Mouse (Mus musculus): ENCODE measurements around the gene Enpp5.

The Enpp5 gene

DNA sequence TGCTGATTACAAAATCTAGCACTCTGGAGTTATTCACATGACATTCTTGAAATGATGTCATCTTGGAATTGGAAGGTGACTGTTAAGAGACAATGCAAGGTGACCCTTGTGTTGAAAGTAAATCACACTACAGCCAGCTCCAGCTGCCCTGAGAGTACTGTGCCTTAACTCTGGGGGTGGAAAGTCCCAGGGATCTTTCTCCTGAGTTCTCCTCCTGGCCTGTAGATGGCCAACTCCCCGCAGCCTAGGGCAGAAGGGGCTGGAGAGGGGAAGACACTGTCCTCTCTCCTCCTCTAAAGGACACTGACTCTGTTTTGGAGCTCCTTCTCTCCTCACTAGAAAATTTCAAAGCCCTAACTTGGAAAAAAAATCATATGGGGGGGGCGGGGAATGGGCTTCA lies 12.9 kb downstream of the Enpp5 start:
- no peak for DNase-seq (ENCODE audit: low spot score)

DNA sequence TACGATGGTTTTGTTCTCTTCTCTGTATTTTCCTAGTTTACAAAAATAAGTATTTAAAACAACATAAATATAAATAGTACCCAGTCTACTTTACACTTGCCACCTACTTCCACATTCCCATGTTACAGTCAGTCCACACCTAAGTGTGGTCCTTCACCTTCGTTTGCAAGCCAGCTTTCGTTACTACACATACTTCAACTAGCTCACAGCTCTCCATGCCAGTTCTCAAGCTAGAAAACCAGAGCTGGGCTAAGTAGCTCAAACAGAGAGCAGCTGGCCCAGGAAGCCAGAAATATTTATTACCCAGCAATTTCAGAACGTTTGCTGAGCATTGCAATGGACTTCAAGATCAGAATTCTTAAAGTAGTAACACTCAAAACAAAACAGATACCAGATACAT lies 21.9 kb downstream of the Enpp5 start:
- DNase-seq (ENCODE audit: low spot score): no peak

DNA sequence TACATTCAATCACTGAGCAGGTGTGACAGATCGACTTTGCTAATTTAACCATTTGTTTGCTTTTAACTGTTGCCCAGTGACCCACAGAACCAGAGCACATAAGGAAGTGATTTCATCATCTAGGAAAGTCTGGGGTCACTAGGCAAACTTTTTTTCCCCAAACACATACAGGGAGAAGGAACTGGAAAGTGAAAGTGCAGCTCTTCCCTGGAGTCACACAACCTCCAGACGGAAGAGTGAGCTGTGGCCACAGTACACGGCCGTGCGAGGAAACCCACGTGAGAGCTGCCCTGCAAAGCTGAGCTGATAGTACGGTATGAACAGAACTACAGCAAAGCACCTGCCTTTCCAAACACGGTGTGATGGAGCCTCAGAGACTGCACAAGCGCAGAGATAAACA lies 22.3 kb downstream of the Enpp5 start:
- no peak for DNase-seq (ENCODE audit: low spot score)

DNA sequence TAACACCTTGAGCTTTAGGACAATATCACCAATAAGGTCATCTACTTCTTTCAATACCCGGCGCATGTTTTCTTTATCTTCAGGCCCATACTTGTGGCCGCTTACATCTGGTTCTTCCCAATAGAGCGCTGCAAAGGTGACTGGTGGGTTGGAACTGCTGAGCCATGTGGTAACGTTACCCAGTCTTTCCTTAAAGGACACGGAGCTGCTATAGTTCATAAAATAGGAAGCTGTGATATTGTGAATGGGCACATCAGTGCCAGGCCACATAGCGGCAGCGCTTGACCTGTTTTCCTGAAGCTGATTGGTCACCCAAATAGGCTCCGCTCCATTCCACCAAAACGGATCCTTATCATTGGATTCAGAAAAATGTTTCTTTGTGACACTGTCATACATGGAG lies 23.3 kb downstream of the Enpp5 start:
- DNase-seq (ENCODE audit: low spot score): no peak

DNA sequence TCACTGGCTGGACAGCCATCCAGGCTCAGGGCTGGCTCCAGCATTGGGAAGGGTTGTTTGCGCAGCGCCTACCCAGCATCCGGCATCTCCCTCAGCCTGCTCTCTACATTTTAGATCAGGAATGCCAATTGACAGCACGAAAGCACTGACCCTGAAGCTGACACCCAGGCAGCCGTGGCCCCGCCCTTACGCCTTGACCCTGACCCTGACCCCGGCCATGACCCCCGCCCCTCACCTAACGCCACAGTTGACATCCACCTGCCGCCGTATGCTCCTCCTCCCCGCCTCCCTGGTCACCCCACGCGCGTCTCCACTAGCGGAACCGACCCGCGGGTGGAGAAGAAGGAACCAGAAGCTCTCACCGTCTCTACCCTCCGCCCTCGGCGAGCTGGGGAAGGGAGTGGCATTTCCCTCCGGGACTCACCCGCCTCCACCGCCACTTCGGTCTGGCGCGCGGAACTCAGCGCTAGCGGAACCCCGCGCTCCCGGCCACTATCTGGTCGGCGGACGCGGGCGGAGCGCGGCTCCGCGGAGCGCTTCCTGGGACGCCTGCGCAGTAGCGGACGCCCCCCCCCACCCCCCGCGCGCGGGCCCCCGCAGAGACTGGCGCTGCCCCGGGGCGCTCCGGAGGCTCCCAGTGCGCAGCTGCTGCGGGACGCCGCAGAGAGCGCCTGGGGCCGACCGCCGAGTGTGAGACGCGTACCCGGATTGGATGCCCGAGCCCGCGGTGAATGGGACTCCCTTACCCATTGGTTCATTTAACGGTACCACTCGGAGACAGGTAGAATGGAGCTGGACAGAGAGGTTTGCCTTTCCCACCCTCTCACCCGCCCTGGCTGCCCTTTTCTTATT lies 26.9 kb downstream of the Enpp5 start, which contains the start of gene Enpp4:
Enpp4 (minus strand) TSS at position 523 of the 852 bp plus-strand sequence.
- DNase-seq (ENCODE audit: low spot score): peak; percentile 69

DNA sequence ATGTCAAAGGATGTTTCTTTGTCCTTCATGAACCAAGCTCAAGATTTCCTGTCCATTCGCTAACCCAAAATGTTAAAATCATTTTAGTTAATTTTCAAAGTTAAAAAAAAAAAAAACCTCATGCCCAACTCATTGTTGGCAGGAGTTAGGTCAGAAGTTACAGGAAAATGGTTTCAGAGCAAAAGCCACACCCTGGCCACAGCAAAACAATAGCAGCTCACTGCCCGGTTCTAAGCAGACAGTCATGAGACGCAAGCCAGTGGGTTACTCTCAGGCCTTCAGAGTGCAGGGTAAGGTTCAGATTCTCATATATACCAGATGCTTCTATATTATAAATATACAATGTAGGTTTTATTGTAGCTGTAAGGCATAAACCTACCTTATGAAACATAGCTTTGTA lies 29.7 kb downstream of the Enpp5 start:
- DNase-seq (ENCODE audit: low spot score): peak; percentile 71

DNA sequence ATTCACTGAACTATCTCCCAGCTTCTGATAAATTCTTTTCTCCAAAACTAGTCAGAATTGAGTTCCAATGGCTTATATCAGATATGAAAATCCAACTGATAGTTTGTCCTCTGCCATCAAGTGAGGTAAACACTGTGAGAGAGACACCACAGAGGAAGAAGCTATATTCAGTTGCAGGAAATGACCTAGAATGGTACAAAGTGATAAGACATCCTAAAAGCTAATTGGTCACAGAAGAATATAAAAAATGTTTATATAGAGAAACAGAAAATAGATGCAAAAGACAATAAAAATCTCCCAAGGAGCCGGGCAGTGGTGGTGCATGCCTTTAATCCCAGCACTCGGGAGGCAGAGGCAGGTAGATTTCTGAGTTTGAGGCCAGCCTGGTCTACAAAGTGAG lies 38.0 kb downstream of the Enpp5 start:
- no peak for DNase-seq (ENCODE audit: low spot score)

DNA sequence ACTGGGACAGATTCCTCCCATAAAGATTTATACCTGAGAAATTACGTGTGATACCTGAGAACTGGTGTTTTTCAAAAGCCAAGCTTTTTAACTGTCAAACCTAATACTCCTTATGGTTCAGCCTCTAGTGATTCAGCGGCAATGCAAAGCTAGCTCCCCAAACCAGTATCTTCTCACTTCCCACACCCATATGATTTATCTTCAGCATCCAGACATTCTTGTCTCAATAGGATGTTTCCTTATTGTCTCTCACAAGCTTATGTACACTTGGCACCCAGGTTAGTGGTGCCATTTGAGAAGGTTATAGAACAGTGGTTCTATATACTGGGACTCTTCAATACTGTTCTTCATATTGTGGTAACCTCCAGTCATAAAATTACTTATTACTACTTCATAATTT lies 39.1 kb downstream of the Enpp5 start:
- no peak for DNase-seq (ENCODE audit: low spot score)

DNA sequence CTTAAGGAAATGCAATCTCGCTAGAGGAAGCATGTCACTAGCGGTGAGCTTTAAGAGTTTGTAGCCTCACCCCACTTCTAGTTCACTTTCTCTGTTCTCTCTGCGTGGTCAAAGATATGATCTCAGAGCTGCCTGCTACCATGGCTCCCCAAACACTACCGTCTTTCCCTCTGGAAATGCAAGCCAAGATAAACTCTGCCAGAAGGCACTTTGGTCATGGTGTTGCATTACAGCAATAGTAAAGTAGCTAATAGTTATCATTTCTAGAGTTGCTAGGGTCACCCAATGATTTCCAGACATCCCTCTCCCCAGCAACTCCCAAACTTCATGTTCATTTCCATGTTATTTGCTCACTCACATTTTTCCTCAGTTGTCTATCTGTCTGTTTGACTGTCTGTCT lies 39.6 kb downstream of the Enpp5 start:
- peak; percentile 52 for DNase-seq (ENCODE audit: low spot score)

DNA sequence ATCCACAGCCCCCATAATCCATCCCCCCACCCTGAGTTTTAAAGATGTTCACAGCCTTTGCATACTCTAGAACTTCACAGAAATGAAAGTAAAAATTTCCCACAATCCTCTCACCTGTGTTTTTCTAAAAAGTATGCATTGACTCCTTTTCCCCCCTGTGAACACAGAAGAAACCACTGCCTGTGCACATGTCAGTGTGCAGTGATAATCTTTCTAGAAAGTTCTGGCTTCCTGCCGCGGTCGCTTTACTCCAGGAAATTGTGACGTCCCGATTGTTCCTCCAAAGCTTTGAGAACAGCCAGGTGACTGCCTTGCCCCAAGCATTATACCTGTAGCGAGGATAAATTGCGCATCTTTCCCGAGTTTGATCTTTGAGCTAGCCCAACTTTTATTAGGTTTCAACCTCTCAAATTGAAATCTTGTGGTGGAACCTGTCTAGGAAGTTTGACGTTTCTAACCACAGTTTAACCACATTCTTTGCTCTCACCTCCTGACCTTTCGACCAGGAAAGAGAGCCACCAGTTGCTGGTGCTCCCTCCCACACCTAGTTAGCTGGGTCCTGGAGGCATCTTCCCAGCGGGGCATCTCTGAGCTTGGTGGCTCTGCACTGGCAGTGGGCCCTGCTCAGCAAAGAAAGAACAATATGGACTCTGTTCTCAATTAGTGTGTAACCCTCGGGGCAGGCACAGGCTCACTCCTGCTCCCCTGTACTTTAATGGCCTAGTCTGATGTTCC lies 42.9 kb downstream of the Enpp5 start:
- no peak for DNase-seq (ENCODE audit: low spot score)

DNA sequence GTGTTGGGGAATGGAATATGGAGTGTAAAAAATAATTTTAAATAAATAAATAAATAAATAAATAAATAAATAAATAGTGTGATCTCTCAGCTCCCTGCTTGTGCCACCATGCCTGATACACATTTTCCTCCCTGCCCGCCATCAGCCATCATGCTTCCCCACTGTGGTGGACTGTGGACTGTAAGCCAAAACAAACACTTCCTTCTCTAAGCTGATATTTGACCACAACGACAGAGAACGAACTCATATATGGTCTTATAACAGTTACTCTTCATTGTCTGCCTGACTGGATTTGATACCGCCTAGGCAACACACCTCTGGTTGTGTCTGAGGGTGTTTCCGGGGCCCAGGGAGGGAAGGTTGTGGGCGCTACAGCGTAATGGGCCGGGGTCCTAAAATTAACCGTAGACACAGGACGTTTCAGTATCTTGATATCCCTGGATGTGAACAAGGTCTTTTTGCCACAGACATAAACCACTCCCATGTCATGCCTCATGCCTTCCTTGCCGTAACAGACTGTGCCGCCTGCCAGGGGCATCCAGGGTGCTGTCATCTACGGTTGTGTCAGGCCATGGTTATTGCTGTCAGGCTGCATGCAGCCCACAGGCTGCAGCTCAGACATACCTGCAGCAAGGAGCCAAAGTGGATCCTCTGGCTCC lies 50.6 kb downstream of the Enpp5 start:
- DNase-seq (ENCODE audit: low spot score): no peak

DNA sequence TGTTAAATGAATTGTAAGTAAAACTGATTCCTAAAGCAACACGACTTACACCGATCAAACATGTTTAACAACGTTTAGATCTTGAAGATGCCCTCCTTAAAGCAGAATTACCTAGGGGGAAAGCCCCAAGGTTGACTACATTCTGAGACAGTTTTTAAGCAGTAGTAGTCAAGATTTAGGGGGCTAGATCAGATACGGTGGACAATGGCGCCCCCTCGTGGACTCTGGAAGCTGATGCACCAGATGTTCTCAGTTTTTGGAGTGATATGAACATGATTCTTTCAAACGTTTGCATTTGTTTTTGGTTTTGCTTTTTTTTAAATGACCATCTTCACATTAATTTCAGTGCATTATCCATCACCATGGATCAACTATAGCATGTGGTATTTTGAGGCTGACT lies 51.8 kb downstream of the Enpp5 start:
- peak; percentile 85 for DNase-seq (ENCODE audit: low spot score)

DNA sequence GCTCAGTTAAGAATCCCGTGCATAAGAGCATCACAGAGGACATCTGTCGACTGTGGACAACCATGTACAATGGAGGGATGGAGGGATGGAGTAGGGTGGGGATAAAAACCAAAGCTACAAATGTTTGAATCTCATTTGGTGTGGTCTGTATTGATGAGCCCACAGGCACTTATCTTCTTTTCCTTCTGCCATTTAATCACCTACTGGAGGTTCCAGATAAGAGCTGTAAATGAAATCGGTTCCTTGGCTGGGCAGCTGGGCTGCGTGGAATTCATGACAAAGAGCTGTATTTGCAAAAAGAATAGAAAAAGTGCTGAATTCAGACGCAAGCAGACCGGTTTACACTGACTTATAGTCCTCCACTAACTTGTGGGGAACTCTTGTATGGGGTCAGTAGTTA lies 55.5 kb downstream of the Enpp5 start:
- DNase-seq (ENCODE audit: low spot score): no peak

DNA sequence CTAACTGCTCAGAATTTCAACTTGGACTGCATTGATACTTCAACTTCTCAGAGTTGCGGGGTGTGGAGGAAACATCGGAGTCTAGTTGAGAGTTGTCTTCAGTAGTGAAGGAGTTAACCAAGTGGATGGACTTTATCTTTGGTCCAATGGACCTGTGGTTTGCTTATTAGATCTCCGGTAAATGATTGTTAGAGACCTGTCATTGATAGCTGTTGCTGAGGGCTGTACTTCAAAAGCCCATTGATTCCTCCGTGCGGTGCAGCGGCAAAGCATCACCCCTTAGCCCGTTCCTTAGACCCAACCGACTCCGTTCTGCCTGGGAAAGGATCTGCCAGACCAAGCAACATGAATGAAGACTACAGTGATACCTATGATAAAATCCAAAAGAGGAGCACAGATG lies 55.9 kb downstream of the Enpp5 start:
- no peak for DNase-seq (ENCODE audit: low spot score)

DNA sequence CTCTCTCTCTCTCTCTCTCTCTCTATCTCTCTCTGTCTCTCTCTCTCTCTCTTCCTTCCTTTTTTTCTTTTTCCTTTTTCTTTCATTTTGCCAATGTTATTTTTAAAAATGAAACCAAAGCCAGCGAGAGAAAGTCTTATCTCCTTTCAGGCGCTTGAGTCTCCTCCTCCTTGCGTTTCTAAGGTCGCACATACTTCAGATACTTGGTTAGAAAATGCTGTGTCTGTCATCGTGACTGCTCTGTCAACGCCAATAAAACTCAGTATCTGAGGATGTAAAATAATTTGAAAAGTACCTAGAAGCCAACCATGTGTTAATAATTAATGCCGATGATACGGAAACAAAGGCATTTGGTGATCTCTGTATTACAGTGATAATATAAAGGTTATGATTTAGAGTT lies 57.4 kb downstream of the Enpp5 start:
- DNase-seq (ENCODE audit: low spot score): no peak
